Comparison of ENCODE assay signal across 8 mouse cellular contexts in genomic region chr11:103721468-103722039, GRCm38 (mm10). TPM values are rescaled to one million over a fixed set of nuclear protein-coding genes. Genes with fewer than 3 reads are reported as not detected.
A peak's percentile ranks its signal among the peaks of the same experiment; 100 is the strongest.
DNase-seq lines count a peak whose midpoint lies in the region; ATAC-seq and TF ChIP-seq lines count a peak whose summit lies in the region.

No protein-coding gene starts in this region.

- H3K4me3 ChIP-seq in thymus, adult 2 months (ENCODE audit: control insufficient read depth, insufficient read depth, low read length): no peak overlapping the region
- H3K4me3 ChIP-seq in limb, embryonic 12.5 days (replicated peaks): no peak overlapping the region

- 0 out of 2 replicates have a peak, but pooled peaks have one; percentile 34 for ATAC-seq in limb, embryonic 12.5 days (ENCODE audit: insufficient number of reproducible peaks, insufficient read depth, low FRiP score, low TSS enrichment, low read depth)
- no peak for ATAC-seq in inflammation-experienced regulatory T-cells, adult 6 months

- no peak for TF ChIP-seq POLR2A in thymus, adult 2 months (IDR thresholded peaks at IDR 0.05; ENCODE audit: control insufficient read depth, extremely low read depth, insufficient read depth, low read length, poor library complexity)

- no peaks in the 10 kb centered on the region for H3K4me1 ChIP-seq in thymus, adult 2 months (replicated peaks; ENCODE audit: control insufficient read depth, insufficient read depth, low read length)
- H3K4me1 ChIP-seq in limb, embryonic 12.5 days (replicated peaks): peaks cover 11% of the 10 kb centered on the region

- H3K36me3 ChIP-seq in thymus, adult 2 months (ENCODE audit: control insufficient read depth, insufficient read depth, low read length): no peaks in the 10 kb centered on the region
- H3K36me3 ChIP-seq in limb, embryonic 12.5 days: no peaks in the 10 kb centered on the region

- DNase-seq in thymus, adult 2 months: peak; percentile 18
- DNase-seq in thymus, adult 18-20 months: no peak
- DNase-seq in cerebellum, postnatal 14 days: peak; percentile 75 to 85
- peak; percentile 23 for DNase-seq in heart, postnatal 4 days
- peak; percentile 43 for DNase-seq in neural tube, embryonic 10.5 days (ENCODE audit: extremely low spot score, low spot score)
- DNase-seq in right cerebral cortex, adult 2 months (ENCODE audit: low spot score in 2 of 2): no peak

- H3K27me3 ChIP-seq in thymus, adult 2 months (ENCODE audit: control insufficient read depth, insufficient read depth, low read length): no peaks in the 10 kb centered on the region
- 0 out of 2 replicates have a peak, but pooled peaks cover 4% of the 10 kb centered on the region for H3K27me3 ChIP-seq in limb, embryonic 12.5 days

- H3K4me2 ChIP-seq in limb, embryonic 12.5 days: peak overlapping the region; percentile 44

- 58% methylated on average over 15 of the region's 15 CpGs for WGBS in thymus, adult 2 months
- WGBS in limb, embryonic 12.5 days: 23% methylated on average over 15 of the region's 15 CpGs

- no peaks in the 10 kb centered on the region for H3K9me3 ChIP-seq in limb, embryonic 12.5 days

- no peak overlapping the region for H3K27ac ChIP-seq in thymus, adult 2 months (ENCODE audit: control insufficient read depth, insufficient read depth, low read length)
- H3K27ac ChIP-seq in limb, embryonic 12.5 days: no peak overlapping the region

- H3K9ac ChIP-seq in limb, embryonic 12.5 days (replicated peaks): no peak overlapping the region

- no peak for TF ChIP-seq CTCF in thymus, adult 2 months (IDR thresholded peaks at IDR 0.05; ENCODE audit: borderline replicate concordance, control insufficient read depth, extremely low read depth, insufficient read depth, low read length, poor library complexity)

RNA-seq across cellular contexts. Expression of gene Gosr2, which starts 23.9 kb away (rescaled TPM):
- 99.8 and 101 TPM in 2 replicates for polyA plus RNA-seq in thymus, adult 2 months (2012; rRNA removed)
- total RNA-seq in heart, postnatal 4 days (2021): 10 to 100 TPM; 60.0 to 62.1 TPM
- polyA plus RNA-seq in limb, embryonic 12.5 days (2016; fragmentation: Nextera tagmentation; extraction: Ambion mirVana): 90.1 and 94.1 TPM in 2 replicates
- polyA plus RNA-seq in inflammation-experienced regulatory T-cells, adult 6 months (2017; shearing (Covaris generic)): 10 to 100 TPM; 60.7 to 78.9 (median 72.4) TPM

RNA-seq across cellular contexts. Expression of gene Wnt9b, which starts 28.1 kb away (rescaled TPM):
- 0.13 and 0.15 TPM in 2 replicates for polyA plus RNA-seq in thymus, adult 2 months (2012; rRNA removed)
- 1 to 10 TPM; 1.0 to 1.2 TPM for total RNA-seq in heart, postnatal 4 days (2021)
- polyA plus RNA-seq in limb, embryonic 12.5 days (2016; fragmentation: Nextera tagmentation; extraction: Ambion mirVana): 1.5 and 1.9 TPM in 2 replicates
- not detected for polyA plus RNA-seq in inflammation-experienced regulatory T-cells, adult 6 months (2017; shearing (Covaris generic))

RNA-seq across cellular contexts. Expression of gene Wnt3, which starts 52.4 kb away (rescaled TPM):
- 0.33 and 0.43 TPM in 2 replicates for polyA plus RNA-seq in thymus, adult 2 months (2012; rRNA removed)
- total RNA-seq in heart, postnatal 4 days (2021): not detected
- 8.0 and 9.8 TPM in 2 replicates for polyA plus RNA-seq in limb, embryonic 12.5 days (2016; fragmentation: Nextera tagmentation; extraction: Ambion mirVana)
- polyA plus RNA-seq in inflammation-experienced regulatory T-cells, adult 6 months (2017; shearing (Covaris generic)): 1 to 10 TPM in 2 of 3 experiments, under 1 TPM in 1; 0.53 to 2.9 (median 2.3) TPM

Comparison
In these comparisons a context has a peak if more than half of its experiments do, and no peak if none do; other contexts are left out.
1. DNase-seq: peak in thymus, adult 2 months (single experiment), cerebellum, postnatal 14 days (2 of 2), heart, postnatal 4 days (single experiment) and neural tube, embryonic 10.5 days (single experiment); none in thymus, adult 18-20 months (0 of 2) and right cerebral cortex, adult 2 months (0 of 2).